Mouse (Mus musculus) CD4-positive naive resting alpha-beta T cell, adult 76 days (primary cell): ENCODE measurements around the gene Akr1cl. TPM values are rescaled to one million over a fixed set of nuclear protein-coding genes. Genes with fewer than 3 reads are reported as not detected.

Source experiments
- total RNA-seq: library from RNA; stranded (reverse); gene quantifications from one replicate; pipeline ENCODE4 v1.2.4, GENCODE M21; 2023

Gene Akr1cl
- not detected for total RNA-seq

DNA sequence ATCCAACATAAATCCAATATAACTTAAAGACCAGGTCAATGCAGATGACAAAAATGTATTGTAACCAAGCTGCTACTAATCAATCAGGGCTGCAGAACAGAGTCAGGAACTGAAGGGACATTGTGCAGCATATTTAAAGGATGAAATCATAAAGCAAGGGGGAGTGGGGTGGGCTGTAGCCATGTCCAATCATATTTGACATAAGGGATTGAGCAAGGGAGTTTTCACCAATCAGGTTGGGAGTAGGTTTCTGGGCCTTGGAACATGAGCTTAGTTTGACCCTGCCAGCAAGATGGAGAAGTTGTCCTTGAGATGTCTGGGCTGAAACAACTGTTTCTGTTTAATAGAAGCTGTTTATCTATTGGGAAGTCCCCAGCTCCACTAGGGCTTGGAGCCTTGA is at the start of gene Akr1cl:
Gene Akr1cl (minus strand): TSS at position 119 of the 400 bp plus-strand sequence.

DNA sequence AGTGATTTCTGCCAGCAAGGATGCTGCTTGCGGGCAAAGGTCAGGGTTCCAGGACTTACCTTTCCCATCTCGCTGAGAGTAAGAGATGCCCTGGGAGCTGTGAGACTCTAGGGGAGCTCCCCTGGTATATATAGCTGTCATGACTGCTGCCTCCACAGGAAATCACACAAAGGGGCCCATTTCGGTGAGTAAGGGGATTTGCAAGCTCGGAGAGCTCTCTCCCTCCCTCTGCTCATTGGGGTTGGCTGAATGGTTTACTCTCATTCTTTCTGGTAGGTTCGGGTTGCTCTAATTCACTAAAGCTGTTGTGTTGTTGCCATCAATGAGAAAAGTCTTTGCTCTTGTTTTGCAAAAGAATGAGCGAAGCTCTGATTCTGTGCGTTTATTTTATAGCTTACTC is 49.6 kb upstream of the Akr1cl start, which contains the start of gene Crygb:
Gene Crygb (minus strand): TSS at position 101 of the 400 bp plus-strand sequence.

DNA sequence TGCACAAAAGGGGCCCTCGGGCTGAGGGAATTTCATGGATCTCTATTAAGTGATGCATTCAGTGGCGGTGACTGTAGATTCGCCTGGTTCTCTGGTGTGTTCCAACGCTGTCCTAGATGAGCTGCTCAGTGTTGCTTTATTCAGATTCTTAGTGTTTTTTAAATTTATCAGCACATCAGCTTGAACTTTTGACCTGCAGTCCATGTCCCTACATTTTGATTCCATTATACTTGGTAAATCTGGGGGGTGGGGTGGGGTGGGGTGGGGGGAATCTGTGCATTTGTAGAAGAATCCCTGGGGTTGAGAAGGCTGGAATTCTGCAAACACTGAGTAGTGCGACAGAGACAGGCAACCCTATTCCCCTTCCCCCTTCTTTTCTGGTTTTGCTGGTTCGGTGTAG is 41.0 kb upstream of the Akr1cl start, which contains the start of gene Crygc:
Gene Crygc (minus strand): TSS at position 101 of the 400 bp plus-strand sequence.

DNA sequence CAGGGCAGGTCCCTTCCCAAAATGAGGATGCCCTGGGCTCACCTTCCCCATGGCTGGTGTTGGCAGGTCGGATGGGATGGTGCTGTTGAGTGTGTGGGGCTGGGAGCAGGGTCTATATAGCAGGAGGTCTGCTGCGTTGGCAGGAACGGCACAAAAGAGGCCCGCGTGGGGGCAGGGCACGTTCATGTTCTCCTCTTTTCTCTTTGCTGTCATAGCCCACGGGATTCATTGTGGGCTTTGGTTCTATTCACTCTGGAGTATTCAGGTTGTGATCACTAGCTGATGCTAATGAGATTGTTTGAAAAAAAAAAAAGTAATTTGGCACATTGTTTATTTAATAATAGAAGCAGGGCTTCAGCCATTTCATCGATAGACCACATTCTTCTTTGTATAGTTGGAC is 30.8 kb upstream of the Akr1cl start, which contains the start of gene Crygd:
Gene Crygd (minus strand): TSS at position 101 of the 400 bp plus-strand sequence.

DNA sequence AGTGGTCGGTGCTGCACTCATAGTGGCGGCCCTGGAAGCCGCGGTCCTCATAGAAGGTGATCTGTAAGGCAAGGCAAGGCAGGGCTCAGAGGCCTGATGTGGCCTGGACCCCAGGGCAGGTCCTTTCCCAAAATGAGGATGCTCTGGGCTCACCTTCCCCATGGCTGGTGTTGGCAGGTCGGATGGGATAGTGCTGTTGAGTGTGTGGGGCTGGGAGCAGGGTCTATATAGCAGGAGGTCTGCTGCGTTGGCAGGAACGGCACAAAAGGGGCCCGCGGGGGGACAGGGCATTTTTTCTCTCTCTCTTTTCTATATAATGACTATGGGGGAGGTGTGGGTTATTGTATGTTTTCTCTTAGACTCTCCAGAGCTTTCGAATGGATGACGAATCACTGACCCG is 18.4 kb upstream of the Akr1cl start, which contains the start of gene Cryge:
Gene Cryge (minus strand): TSS at position 198 of the 400 bp plus-strand sequence.

Other genes with a start within 250 kb of the Akr1cl start
- 18.4 TPM for gene Plekhm3, start 75.9 kb downstream of the Akr1cl start, total RNA-seq
- not detected for gene Cryge, start 18.4 kb upstream of the Akr1cl start, total RNA-seq
- gene Crygd, start 30.7 kb upstream of the Akr1cl start, total RNA-seq = not detected
- not detected for gene Crygc, start 40.9 kb upstream of the Akr1cl start, total RNA-seq
- not detected for gene Crygb, start 49.5 kb upstream of the Akr1cl start, total RNA-seq
- not detected for gene Cryga, start 70.6 kb upstream of the Akr1cl start, total RNA-seq
- gene Gm28845, start 86.8 kb upstream of the Akr1cl start, total RNA-seq = not detected
- gene D630023F18Rik, start 90.5 kb upstream of the Akr1cl start, total RNA-seq = not detected
- gene Idh1, start 153.7 kb upstream of the Akr1cl start, total RNA-seq = 5.4 TPM
- 40.3 TPM for gene Pikfyve, start 153.9 kb upstream of the Akr1cl start, total RNA-seq
- not detected for gene Pth2r, start 249.3 kb upstream of the Akr1cl start, total RNA-seq